Mouse (Mus musculus): Measurements from ENCODE around the gene Sec14l4. TPM values are rescaled to one million over a fixed set of nuclear protein-coding genes. Genes with fewer than 3 reads are reported as not detected.
"Not testable (repeated sequence)": the region's sequence is repeated elsewhere in the genome, so short reads cannot be mapped to it uniquely, and the experiment has no call there.

Gene Sec14l4
- total RNA-seq, 2 experiments from 2014 or later = 0.17 to 0.64 TPM

DNA sequence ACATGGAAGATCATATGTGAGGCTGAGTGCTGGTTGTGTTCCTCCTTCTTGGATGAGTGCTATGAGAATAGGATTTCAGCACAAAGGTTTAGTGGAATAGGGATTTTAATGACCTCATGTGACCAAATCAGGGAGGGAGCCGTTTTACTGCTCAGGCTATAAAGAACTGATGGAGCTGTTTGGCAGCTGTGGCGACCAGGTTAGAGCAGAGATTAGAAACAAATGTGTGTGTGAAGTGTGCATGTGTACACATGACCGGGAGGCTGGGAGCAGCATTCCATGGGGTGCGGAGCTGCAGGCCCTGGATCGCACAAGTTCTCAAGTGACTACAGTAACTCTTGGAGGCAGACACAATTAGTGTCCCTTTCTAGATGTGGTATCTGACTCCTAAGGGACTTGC lies 31.7 kb upstream of the Sec14l4 start:
- Histone ChIP-seq H3K27ac (no peak overlapping the region), H3K4me3 (no peak overlapping the region)
- no peak for DNase-seq (ENCODE audit: low spot score in 2 of 2)
- no peak for TF ChIP-seq CTCF (conservative IDR thresholded peaks at IDR 0.05)

DNA sequence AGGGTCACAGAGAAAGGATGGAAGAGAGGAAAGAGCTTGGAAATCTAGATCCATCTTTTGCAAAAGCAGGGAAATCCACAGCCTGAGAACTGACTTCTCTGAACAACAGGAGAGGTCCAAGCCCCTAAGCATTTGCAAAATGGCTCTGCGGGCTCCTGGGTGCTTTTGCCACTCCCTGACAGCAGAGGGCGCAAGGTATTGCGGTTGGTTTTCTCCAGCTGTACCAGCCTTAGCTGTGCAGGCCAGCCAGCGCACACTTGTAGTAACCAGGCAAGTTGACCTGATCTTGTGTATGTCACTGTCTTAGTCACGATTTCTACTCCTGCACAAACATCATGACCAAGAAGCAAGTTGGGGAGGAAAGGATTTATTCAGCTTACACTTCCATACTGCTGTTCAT lies 29.7 kb upstream of the Sec14l4 start:
- TF ChIP-seq CTCF (conservative IDR thresholded peaks at IDR 0.05) = peak; percentile 92
- peak; percentile 63 to 82 for DNase-seq (ENCODE audit: low spot score in 2 of 2)
- no peak overlapping the region for H3K27ac ChIP-seq

DNA sequence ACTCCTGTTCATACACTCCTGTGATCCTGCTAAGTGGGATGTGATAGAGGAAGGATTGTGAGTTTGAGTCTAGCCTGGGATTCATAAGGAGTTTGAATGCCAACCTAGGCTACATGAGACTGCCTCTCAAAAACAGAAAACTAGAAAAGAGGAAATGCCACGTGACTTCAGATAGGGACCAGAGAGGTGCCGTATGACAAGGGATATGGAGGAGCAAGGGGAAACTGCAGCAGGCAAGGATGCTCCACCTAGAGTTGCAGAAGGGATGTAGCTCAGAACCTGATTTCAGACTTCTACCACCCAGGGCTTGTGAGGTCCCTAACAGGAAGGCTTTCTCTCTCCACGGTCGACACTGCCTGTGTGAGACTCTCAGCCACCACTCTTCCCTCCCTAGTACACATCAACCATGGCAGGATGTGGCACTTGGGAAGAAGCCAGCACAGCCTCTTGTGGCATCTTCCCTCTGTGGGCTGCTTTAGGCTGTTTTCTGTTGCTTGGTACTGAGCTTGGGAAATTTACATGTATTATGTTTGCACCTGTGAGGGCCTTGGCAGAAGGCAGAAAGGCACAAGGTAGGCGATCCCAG lies 25.9 kb upstream of the Sec14l4 start:
- no peak for TF ChIP-seq CTCF (conservative IDR thresholded peaks at IDR 0.05)
- H3K4me3 ChIP-seq = no peak overlapping the region
- no peak for DNase-seq (ENCODE audit: low spot score in 2 of 2)
- H3K27ac ChIP-seq = no peak overlapping the region

More for the DNA sequence above, 29.7 kb upstream of the Sec14l4 start:
- no peak overlapping the region for H3K4me3 ChIP-seq

DNA sequence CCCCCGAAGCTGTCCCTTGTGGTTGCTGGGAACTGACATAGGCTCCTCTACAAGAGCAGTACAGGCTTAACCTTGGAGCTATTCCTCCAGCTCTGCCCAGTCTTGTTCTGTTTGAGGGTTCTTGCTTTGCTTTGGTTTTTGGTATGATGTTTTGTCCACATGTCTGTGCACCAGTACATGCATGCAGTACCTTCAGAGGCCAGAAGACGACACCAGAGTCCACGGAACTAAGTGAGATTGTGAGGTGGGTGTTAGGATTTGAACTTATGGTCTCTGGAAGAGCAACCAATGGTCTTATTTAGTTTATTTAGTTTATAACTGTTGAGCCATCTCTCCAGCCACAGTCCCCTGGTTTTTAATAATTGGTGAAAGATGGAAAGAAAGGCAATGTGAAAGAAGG lies 24.8 kb upstream of the Sec14l4 start:
- TF ChIP-seq CTCF (conservative IDR thresholded peaks at IDR 0.05) = peak; percentile 56
- no peak overlapping the region for H3K4me3 ChIP-seq
- no peak for DNase-seq (ENCODE audit: low spot score in 2 of 2)
- H3K27ac ChIP-seq = no peak overlapping the region

DNA sequence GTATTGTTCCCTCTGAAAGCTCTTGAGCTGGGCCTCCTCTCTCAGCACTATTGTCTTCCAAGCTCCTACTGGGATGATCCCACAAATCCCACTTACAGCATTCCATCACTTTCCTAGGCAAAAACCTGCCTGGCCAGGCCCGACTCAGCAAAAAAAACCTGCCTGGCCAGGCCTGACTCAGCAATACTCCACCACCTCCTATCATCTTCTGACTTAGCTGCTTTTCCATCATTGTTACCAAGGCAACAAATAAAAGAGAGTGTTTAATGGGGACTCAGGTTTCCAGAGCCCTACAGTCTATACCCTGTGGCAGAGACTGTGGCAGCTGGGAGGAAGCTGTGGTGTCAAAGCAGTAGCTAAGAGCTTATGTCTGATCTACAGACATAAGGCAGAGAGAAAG lies 18.6 kb upstream of the Sec14l4 start:
- TF ChIP-seq CTCF (conservative IDR thresholded peaks at IDR 0.05) = no peak
- Histone ChIP-seq H3K4me3 (no peak overlapping the region), H3K27ac (no peak overlapping the region)
- DNase-seq (ENCODE audit: low spot score in 2 of 2) = no peak

DNA sequence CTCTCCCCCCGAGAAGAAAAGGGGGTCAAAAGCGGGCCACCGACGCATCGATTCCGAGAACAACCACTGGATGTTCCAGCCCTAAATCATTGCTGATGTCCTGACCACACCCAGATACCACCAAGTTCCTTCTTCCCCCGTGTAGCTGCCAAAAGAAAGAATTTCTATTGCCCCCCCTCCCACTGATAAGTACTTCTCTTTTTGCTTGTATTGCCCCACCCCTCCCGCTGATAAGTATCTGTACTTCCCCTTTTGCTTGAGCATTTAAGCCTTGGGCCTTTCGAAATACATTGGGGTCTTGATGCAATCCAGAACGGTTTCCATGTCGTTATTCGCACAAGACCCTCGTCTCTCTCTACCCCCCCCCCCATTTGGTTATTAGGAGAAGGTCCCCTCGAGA lies 15.5 kb upstream of the Sec14l4 start:
- not testable (repeated sequence) for H3K27ac ChIP-seq; DNase-seq (ENCODE audit: low spot score in 2 of 2)

DNA sequence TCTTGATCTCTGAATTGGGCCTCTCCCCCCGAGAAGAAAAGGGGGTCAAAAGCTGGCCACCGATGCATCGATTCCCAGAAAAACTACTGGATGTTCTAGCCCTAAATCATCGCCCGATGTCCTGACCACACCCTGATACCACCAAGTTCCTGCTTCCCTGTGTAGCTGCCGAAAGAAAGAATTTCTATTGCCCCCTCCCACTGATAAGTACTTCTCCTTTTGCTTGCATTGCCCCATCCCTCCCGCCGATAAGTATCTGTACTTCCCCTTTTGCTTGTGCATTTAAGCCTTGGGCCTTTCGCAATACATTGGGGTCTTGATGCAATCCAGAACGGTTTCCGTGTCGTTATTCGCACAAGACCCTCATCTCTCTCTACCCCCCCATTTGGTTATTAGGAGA lies 9.2 kb upstream of the Sec14l4 start:
- H3K27ac ChIP-seq; DNase-seq (ENCODE audit: low spot score in 2 of 2); H3K4me3 ChIP-seq: not testable (repeated sequence)

More for the DNA sequence above, 15.5 kb upstream of the Sec14l4 start:
- not testable (repeated sequence) for H3K4me3 ChIP-seq

DNA sequence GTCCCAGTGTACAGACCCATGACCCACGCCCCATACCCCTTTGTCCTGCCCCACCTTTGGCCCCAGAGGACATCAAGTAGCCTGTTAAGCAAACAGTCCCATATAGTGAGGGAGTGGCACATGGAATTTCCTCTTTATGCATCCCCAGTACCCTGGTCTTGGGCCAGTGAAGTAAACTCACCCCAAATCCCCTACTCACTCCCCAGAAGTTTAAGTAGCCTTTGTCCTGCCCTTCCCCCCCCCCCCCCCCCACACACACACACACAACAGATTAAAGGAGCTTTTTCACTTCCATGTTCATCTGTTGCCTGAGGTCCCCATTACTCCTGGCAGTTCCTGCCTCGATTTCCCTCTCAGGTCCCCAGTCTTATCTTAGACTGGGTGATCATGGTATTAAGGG lies 7.9 kb upstream of the Sec14l4 start:
- DNase-seq (ENCODE audit: low spot score in 2 of 2) = no peak
- TF ChIP-seq CTCF (conservative IDR thresholded peaks at IDR 0.05) = no peak
- Histone ChIP-seq H3K4me3 (no peak overlapping the region), H3K27ac (no peak overlapping the region)

DNA sequence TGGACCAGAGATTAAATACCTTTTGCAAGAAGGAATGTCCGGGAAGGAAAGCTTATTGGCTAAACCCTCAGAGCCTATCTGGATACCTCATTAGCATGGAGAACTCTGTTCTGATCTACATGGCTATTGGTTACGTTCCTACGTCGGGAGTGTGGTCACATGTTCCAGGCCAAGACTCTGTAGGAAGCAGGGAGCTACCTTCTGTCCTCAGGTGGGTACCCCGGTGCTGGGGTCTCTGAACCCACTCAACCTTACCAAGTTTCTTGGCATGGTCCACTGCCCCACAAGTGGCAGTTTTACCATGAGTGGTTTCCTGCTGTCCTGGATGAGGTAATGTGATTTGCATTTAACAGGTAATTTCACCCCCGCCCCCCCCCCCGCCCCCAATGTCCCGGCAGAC lies 4.2 kb upstream of the Sec14l4 start:
- Histone ChIP-seq H3K4me3 (no peak overlapping the region), H3K27ac (no peak overlapping the region)
- no peak for DNase-seq (ENCODE audit: low spot score in 2 of 2)
- no peak for TF ChIP-seq CTCF (conservative IDR thresholded peaks at IDR 0.05)

DNA sequence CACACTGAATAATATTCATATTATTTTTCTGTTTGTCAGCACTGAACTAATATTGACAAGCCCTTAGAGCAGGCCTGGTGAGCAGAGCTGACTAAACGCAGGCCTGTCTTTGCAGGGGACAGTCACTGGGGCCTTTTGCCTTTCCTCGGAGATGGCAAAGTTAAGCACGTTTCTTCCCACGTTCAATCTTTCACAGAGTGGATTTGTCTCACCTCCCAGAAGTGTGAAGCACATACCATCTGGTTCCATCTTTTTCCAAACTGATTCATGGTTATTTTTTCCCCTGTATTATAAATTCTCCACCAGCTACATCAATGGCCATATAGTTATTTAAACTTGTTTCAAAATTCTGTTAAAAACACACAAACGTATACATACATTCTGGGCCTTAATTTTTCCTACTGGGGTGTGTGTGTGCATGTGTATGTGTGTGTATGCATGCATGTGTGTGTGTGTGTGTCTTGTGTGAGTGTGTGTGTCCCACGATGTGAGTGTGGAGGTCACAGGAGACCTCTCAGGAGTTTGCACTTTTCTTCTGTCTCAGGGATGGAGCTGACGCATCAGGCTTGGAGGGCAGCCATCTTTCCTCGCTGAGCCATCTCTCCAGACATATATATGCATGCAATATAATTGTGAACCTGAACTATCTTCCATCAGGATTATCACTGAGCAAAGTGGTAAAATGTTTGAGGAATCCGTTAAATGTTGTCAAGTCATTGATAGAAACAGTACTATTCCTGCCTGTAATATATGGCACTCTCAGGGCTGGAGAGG lies 3.5 kb upstream of the Sec14l4 start:
- DNase-seq (ENCODE audit: low spot score in 2 of 2) = peak; percentile 29 to 35
- no peak for TF ChIP-seq CTCF (conservative IDR thresholded peaks at IDR 0.05)
- H3K27ac ChIP-seq = no peak overlapping the region
- no peak overlapping the region for H3K4me3 ChIP-seq

DNA sequence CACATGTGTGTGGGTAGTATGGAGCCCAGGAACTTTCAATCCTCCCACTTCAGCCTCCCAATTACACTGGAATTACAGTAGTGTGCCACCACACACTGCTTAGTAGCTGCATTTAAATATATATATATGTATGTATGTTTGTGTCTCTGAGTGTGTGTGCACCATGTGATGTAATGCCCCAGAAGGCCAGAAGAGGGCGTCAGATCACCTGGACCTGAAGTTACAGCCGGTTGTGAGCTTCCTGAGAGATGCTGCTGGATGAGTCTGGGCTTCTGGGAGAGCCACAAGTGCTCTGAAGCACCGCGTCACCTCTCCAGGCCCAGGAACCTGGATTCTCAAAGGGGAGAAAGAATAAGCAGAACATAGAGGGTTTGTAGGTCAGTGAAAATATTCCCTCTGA lies 1.9 kb upstream of the Sec14l4 start:
- no peak overlapping the region for H3K4me3 ChIP-seq
- H3K27ac ChIP-seq = no peak overlapping the region
- peak; percentile 15; the same call in 1 of the 2 replicates for TF ChIP-seq CTCF (conservative IDR thresholded peaks at IDR 0.05)
- no peak for DNase-seq (ENCODE audit: low spot score in 2 of 2)

DNA sequence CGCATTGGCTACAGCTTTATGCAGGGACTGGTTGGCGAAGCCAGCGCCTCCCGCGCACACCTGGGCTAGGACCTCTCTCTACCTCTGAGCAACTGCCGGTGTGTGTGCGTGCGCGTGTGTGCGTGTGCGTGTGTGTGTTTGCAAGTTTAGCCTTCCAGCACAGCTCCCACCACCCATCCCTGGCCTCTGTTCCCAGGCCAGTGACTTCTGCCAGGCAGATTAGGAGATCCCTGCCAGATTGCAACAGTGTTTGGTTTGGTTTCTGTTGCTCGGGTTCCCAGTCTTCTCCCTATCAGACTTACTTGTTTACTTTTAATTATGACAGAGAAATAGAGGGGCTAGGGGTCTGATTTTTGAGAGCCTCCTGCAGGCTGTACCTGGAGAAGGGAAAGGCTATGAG lies 699 bp downstream of the Sec14l4 start:
- Histone ChIP-seq H3K27ac (no peak overlapping the region), H3K4me3 (no peak overlapping the region)
- DNase-seq (ENCODE audit: low spot score in 2 of 2) = no peak
- no peak for TF ChIP-seq CTCF (conservative IDR thresholded peaks at IDR 0.05)

DNA sequence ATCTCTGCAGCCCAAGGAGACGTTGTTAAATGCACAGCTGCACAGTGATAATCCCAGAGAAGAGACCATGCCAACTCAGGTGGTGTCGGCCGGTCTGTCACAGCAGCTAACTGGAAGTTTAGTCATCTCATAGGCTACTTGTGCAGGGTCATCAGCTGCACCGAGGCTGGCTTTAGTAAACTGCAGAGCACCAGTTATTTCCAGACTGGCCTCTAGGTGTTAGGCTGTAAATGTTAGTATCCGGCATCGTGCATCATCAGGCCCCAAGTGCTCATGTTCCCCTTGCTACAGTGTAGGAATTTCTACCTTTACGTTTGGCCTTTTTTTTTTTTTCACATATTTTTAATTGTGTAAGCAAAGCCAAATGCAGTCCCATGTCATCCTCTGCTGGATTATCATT lies 2.2 kb downstream of the Sec14l4 start:
- DNase-seq (ENCODE audit: low spot score in 2 of 2) = no peak
- TF ChIP-seq CTCF (conservative IDR thresholded peaks at IDR 0.05) = no peak
- Histone ChIP-seq H3K4me3 (no peak overlapping the region), H3K27ac (no peak overlapping the region)

DNA sequence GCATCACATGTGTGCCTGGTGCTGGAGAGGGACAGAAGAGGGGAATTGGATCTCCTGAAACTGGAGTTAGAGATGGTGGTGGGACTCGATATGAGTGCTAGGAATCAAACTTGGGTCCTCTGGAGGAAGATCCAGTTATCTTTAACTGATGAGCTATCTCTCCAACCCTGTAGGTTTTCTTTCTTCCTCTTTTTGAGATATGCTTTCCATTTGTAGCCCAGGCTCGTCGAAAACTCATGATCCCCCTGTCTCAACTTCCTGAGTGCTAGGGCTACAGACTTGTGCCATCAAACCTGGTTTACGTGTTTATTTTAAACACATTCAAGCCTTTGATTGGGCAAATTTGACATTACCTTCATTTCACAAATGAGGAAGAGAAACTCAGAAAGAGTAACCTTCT lies 2.9 kb downstream of the Sec14l4 start:
- Histone ChIP-seq H3K4me3 (no peak overlapping the region), H3K27ac (no peak overlapping the region)
- no peak for TF ChIP-seq CTCF (conservative IDR thresholded peaks at IDR 0.05)

More for the DNA sequence above, 2.9 kb downstream of the Sec14l4 start:
- no peak for DNase-seq (ENCODE audit: low spot score in 2 of 2)
